Mouse (Mus musculus) limb, embryonic 14.5 days (tissue): Measurements from ENCODE around the gene Bcar3. TPM values are rescaled to one million over a fixed set of nuclear protein-coding genes. Genes with fewer than 3 reads are reported as not detected.

ENCODE experiments used
- ATAC-seq: fragments of 200-750 bp; cut with Nextera tagmentation; 2 replicates; pipeline ENCODE4 v1.8.0; 2017; ENCODE audit warnings: low read depth, moderate number of reproducible peaks, moderate TSS enrichment; ENCODE audit not compliant: low FRiP score
- DNase-seq: peaks from one replicate; pipeline ENCODE4 v3.0.0-alpha.2; 2015; ENCODE audit warnings: low spot score
- H3K27ac ChIP-seq: fragments of 300-500 bp; sonication (generic); replicated peaks from 2 replicates; pipeline ENCODE4 v1.5.1; 2014; ENCODE audit warnings: low read depth, mild to moderate bottlenecking, low read length, moderate library complexity, mixed read lengths
- H3K27me3 ChIP-seq: fragments of 300-500 bp; sonication (generic); 2 replicates; pipeline ENCODE4 v1.6.1; 2014; ENCODE audit warnings: low read length, mixed read lengths; ENCODE audit not compliant: control insufficient read depth, insufficient read depth
- H3K36me3 ChIP-seq: fragments of 300-500 bp; sonication (generic); 2 replicates; pipeline ENCODE4 v1.6.1; 2014; ENCODE audit warnings: mild to moderate bottlenecking, low read length, moderate library complexity, mixed read lengths; ENCODE audit not compliant: control insufficient read depth, insufficient read depth
- H3K4me1 ChIP-seq: fragments of 300-500 bp; sonication (generic); 2 replicates; pipeline ENCODE4 v1.6.1; 2014; ENCODE audit warnings: antibody characterized with exemption, low read length, mixed read lengths; ENCODE audit not compliant: control insufficient read depth, insufficient read depth
- H3K4me2 ChIP-seq: fragments of 300-500 bp; sonication (generic); replicated peaks from 2 replicates; pipeline ENCODE4 v1.6.1; 2014; ENCODE audit warnings: low read depth, mild to moderate bottlenecking, low read length, moderate library complexity; ENCODE audit not compliant: severe bottlenecking
- H3K4me3 ChIP-seq: fragments of 300-500 bp; sonication (generic); replicated peaks from 2 replicates; pipeline ENCODE4 v1.5.1; 2014; ENCODE audit warnings: low read length
- H3K9ac ChIP-seq: fragments of 300-500 bp; sonication (generic); 2 replicates; pipeline ENCODE4 v1.6.1; 2014; ENCODE audit warnings: mild to moderate bottlenecking, low read depth, low read length, moderate library complexity; ENCODE audit not compliant: severe bottlenecking
- H3K9me3 ChIP-seq: fragments of 300-500 bp; sonication (generic); 2 replicates; pipeline ENCODE4 v1.6.1; 2016; ENCODE audit warnings: low read length; ENCODE audit not compliant: control insufficient read depth
- POLR2A ChIP-seq: fragments of 200-500 bp; IDR thresholded peaks from 2 replicates; pipeline ENCODE4 v1.8.0; 2012; ENCODE audit warnings: inconsistent platforms, mild to moderate bottlenecking, moderate library complexity, borderline replicate concordance; ENCODE audit not compliant: insufficient read depth, insufficient read length; ENCODE audit errors: extremely low read depth
- WGBS: fragments of 180-500 bp; shearing (Covaris S2); extraction: QIAGEN DNeasy Blood & Tissue Kit; methylation state at CpG from one replicate; pipeline ENCODE4 v1.1.7; 2014; 5-methylcytosine and 5-hydroxymethylcytosine counted together
- polyA plus RNA-seq, 2 experiments: library from polyadenylated mRNA; depleted of rRNA in 1 of 2; stranded (reverse) in 1 of 2; unstranded in 1 of 2; fragments of >200 nt; fragmentation: Nextera tagmentation in 1 of 2; extraction: Ambion mirVana in 1 of 2; gene quantifications; 2 replicates each; pipeline versions ENCODE4 v1.2.1 to v1.2.3; 2012 to 2014

Bcar3 gene
- polyA plus RNA-seq, 2 experiments: 7.8 to 7.9 TPM

- H3K36me3 ChIP-seq: no peaks in the 10 kb centered on the region
- no peak overlapping the region for H3K4me2 ChIP-seq
- no peak for DNase-seq
- H3K4me1 ChIP-seq: peaks cover 50% of the 10 kb centered on the region
- ATAC-seq: no peak
- TF ChIP-seq POLR2A: no peak
- WGBS: 57% methylated on average over 3 of the region's 3 CpGs
- H3K27ac ChIP-seq: no peak overlapping the region
- H3K9me3 ChIP-seq: no peaks in the 10 kb centered on the region
- no peak overlapping the region for H3K9ac ChIP-seq
- no peak overlapping the region for H3K4me3 ChIP-seq
- no peaks in the 10 kb centered on the region; the same call in 1 of the 2 replicates for H3K27me3 ChIP-seq
Observed at GRCm38 (mm10) chr3:122520365-122520764, 226.4 kb downstream of the Bcar3 start.

- Histone ChIP-seq H3K27ac (no peak overlapping the region), H3K27me3 (no peaks in the 10 kb centered on the region; the same call in 1 of the 2 replicates), H3K9ac (no peak overlapping the region), H3K4me2 (no peak overlapping the region), H3K4me1 (peaks cover 45% of the 10 kb centered on the region), H3K36me3 (no peaks in the 10 kb centered on the region), H3K4me3 (no peak overlapping the region), H3K9me3 (no peaks in the 10 kb centered on the region)
- WGBS: 79% methylated on average over 4 of the region's 4 CpGs
- TF ChIP-seq POLR2A: no peak
- ATAC-seq (no peak), DNase-seq (no peak)
Observed at GRCm38 (mm10) chr3:122520875-122521274, 226.9 kb downstream of the Bcar3 start.

- no peak for ATAC-seq
- Histone ChIP-seq H3K27me3 (no peaks in the 10 kb centered on the region; the same call in 1 of the 2 replicates), H3K36me3 (no peaks in the 10 kb centered on the region; the same call in 1 of the 2 replicates), H3K4me1 (peaks cover 43% of the 10 kb centered on the region), H3K9ac (no peak overlapping the region), H3K9me3 (no peaks in the 10 kb centered on the region), H3K4me2 (no peak overlapping the region), H3K4me3 (no peak overlapping the region), H3K27ac (no peak overlapping the region)
- TF ChIP-seq POLR2A: no peak
- DNase-seq: no peak
- WGBS: 28% methylated on average over 1 of the region's 1 CpGs
Observed at GRCm38 (mm10) chr3:122521294-122521693, 227.4 kb downstream of the Bcar3 start.

GRCm38 (mm10) chr3:122528477-122528876 lies 234.5 kb downstream of the Bcar3 start:
- Histone ChIP-seq H3K27me3 (no peaks in the 10 kb centered on the region), H3K4me2 (no peak overlapping the region), H3K9me3 (0 out of 2 replicates have a peak, but pooled peaks cover 5% of the 10 kb centered on the region), H3K27ac (no peak overlapping the region), H3K4me1 (no peaks in the 10 kb centered on the region), H3K4me3 (no peak overlapping the region), H3K36me3 (no peaks in the 10 kb centered on the region; the same call in 1 of the 2 replicates), H3K9ac (no peak overlapping the region)
- no peak for TF ChIP-seq POLR2A
- WGBS: 89% methylated on average over 3 of the region's 3 CpGs
- no peak for ATAC-seq
- DNase-seq: no peak

GRCm38 (mm10) chr3:122535938-122536703 lies 242.2 kb downstream of the Bcar3 start:
- no peak for TF ChIP-seq POLR2A
- WGBS: 90% methylated on average over 8 of the region's 8 CpGs
- Histone ChIP-seq H3K4me3 (no peak overlapping the region), H3K4me1 (no peaks in the 10 kb centered on the region), H3K9me3 (no peaks in the 10 kb centered on the region), H3K9ac (no peak overlapping the region), H3K4me2 (no peak overlapping the region), H3K27ac (no peak overlapping the region), H3K36me3 (peaks cover 40% of the 10 kb centered on the region), H3K27me3 (no peaks in the 10 kb centered on the region)
- no peak for ATAC-seq
- DNase-seq: no peak
